Mouse (Mus musculus): ENCODE data around the gene Npb.
"Not testable (repeated sequence)": the region's sequence is repeated elsewhere in the genome, so short reads cannot be mapped to it uniquely, and the experiment has no call there.

Gene Npb

GRCm38 (mm10) chr11:120608241-120609034, at the start of gene Npb:
Gene Npb, plus strand, starts transcription at chr11:120608477.
- no peak for DNase-seq (ENCODE audit: low spot score)

GRCm38 (mm10) chr11:120558843-120559242, 49.4 kb upstream of the Npb start:
- not testable (repeated sequence) for DNase-seq (ENCODE audit: low spot score)

GRCm38 (mm10) chr11:120560952-120561728, 47.1 kb upstream of the Npb start:
- DNase-seq (ENCODE audit: low spot score), result no peak

DNA sequence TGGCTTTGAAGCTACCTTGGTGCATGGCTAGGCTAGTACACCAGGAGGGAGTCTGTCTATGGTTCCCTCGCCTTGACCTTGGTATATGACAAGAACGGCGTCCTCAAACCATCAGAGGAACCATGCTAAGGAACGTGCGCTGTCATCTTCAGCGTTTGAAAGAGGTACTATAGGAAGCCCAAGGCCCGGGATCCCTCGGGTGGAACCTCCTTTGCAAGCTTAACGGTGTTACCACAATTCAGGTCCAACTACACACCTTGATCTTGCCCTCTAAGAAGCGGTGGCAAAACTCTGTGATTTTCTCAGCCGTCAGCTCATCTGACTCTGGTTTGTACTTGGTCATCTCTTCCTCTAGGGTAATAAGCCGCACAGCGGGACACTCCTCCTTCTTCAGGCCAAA, 45.3 kb upstream of the Npb start:
- DNase-seq (ENCODE audit: low spot score), result no peak

- no peak for DNase-seq (ENCODE audit: low spot score)
These were observed 43.2 kb upstream of the Npb start for GRCm38 (mm10) chr11:120565114-120565513.

- DNase-seq (ENCODE audit: low spot score), result no peak
These were observed 40.0 kb upstream of the Npb start for GRCm38 (mm10) chr11:120568324-120568723.

DNA sequence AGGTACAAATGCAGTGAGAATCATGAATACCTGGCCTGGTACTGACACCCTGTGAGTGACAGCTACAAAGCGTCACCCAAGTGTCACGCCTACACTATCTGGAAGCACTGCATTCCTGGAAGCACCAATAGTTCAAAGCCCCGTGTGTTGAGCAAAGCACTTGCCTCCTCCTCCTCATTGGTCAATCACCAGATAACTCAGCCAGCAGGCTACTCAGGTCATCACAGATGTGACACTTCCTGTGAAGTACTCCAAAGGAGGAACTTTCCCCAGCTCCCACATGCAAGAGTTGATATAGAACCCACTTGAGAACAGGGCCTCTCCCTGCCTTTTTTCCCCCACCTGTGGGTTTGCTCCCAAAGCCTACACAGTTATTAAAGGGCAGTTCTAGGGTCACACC, 37.2 kb upstream of the Npb start:
- DNase-seq (ENCODE audit: low spot score), result no peak

DNA sequence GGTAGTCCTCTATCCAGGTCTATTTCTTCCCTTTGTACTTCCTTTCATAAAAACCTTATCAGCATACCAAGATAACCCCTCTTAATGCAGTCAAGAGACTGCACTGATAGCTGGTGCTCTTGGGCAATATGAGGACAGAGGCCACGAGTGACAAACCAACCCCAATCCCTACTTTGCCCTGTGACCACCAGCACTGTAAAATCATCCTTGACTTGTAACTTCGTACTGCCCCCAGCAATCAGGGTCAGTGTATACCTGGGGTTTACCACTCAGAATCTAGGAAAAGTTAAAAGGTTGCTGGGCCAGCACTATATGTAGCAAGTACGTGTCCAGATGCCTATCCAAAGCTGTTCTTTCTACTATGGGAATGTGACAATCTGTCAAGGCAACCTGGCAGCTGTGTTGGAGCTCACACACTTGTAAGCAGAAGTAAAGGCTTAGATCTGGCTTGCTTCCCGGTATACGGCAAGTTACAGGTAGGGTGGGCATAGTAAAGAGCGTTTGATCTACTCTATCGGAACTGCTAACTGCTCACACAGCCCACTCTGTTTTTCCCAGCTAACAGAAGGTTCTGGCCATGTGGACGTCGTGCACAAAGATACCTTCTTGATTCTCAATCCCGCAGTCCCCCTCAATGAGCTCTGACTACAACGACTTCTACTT, 36.4 kb upstream of the Npb start:
- DNase-seq (ENCODE audit: low spot score), result no peak

GRCm38 (mm10) chr11:120572417-120572751, 35.9 kb upstream of the Npb start:
- no peak for DNase-seq (ENCODE audit: low spot score)

DNA sequence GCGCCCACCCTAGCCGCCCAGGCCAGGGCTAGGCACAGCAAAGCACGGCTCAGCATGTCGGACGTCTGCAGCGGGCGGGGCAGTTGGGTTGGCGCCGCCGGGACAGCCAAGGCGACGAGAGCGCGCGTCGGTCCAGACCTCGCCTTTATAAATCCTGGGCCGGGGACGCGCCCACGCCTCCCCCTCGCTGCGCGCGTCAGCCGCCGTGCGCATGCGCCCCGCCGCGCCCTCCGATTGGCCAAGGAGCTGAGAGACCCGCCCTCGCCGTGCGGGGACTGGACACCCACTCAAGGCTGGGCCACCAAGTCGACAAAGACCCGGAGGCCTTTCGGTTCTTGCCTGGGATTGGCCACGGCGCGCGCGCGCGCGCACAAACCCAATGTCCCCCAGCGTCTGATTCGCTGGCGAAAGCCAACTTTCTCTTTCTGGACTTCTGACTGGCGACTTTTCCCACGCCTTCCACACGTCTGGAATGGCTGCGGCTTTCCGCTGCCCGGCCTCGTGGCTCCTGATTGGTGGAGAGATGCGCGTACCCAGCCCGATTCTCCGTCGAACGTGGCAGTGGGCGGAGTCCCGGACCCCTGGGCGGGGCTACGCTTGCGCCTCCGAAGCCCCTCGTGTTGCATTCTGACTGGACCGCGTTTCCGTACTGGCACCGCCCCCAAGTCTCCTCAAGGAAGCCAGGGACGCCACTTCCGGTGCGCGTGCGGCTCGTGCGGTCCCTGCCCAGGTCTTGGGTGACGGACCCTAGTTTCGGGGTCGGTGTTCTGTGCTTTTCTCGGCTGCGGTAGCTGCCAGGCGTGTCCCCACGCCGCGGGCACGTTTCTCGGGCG, 35.3 kb upstream of the Npb start, which contains the start of gene P4hb:
Gene P4hb, minus strand, starts transcription at position 502 of the 833 bp plus-strand sequence.
- DNase-seq (ENCODE audit: low spot score), result peak; percentile 99

DNA sequence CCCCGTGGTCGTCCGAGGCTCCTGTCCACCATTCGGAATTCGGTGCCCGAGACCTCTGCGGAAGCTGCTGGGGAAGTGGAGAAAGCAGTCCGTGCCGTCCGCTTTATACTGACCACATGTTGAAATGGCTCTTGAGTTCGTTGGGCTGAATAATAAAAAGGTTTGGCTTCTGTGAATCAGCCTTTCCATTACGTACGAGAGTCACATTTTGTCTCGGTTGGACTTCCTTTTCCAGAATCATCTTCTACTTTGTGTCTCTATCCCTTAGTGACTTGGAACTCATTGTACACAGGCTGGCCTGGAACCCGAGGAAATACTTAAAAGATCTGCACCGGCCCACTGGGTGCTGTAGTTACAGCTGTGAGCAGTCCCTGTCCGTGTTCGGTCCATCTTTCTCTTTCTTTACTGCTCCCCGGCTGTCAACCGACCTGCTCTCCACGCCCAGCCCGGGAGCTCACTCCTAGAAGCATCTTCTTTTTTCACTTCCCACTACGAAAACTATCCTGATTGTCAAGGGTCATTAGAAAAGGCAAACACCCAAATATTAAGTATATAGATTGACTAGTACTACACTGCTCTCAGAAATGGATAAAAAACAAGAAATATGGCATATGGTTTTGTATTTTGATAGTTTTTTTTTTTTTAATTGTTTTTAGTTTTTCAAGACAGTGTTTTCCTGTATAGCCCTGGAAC, 34.5 kb upstream of the Npb start:
- DNase-seq (ENCODE audit: low spot score), result no peak

- DNase-seq (ENCODE audit: low spot score), result no peak
These were observed 34.0 kb upstream of the Npb start for GRCm38 (mm10) chr11:120574278-120574600.

DNA sequence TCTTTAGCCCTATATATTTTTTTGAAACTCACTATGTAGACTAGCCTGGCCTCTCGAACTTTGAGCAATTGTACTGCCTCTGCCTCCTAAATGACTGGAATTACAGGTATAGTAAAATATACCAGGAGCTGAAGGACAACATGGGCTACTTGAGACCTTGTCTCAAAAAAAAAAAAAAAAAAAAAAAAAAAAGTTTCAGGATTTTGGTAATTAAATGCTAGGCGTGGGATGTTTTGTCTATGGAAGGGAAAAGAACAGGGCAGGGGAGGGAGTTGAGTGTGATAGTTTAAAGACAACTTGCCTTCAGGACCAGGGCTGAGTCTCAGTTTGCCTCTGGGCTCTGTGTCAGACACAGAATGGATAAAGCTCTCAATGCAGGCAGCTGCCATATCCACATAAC, 33.2 kb upstream of the Npb start:
- DNase-seq (ENCODE audit: low spot score), result no peak

DNA sequence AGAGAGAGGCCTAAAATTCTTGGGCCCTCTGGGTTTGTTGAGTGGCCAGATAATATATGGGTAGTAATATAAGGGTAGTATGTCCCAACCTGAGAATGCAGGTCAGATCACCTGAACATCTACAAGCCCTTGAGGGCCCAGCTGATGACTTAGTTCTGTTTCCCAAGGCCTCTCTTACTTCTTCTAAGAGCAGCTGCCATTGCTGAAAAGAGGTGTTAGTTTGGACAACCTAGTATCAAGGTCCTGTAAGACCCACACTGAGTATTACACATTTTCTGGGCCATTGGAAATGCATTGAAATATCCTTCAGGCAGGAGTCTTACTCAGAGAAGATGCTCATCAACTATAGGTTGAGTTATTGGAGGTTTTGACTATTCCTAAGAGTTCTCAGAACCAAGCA, 32.3 kb upstream of the Npb start:
- no peak for DNase-seq (ENCODE audit: low spot score)

DNA sequence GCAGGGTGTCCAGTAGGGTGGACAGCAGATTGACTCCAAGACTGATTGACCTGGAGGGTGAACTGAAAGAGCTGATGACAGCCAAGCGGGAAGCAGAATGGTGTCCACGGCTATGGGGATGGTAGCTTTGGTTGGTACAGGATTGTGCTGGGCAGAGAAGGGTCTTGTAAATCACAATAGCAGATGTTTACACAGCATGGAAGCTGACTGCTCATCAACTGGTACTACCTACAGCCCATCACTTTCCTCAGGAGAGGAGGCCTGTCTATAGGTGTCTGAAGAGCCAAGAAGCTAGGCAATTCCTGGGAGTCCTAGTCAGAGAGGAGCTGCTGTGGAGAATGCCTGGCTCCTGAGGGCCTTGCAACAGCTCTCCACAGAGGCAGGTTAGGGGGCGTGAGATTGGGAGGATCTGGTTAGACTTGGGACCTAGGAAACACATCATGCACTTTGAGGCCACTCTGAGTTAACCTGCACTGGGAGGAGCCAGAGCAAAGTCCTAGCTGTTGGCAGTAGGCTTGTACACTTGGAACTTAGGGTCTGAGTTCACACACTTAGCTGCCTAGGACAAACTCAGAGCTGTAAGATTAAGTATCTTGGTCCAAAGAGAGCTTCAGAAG, 31.8 kb upstream of the Npb start:
- no peak for DNase-seq (ENCODE audit: low spot score)

DNA sequence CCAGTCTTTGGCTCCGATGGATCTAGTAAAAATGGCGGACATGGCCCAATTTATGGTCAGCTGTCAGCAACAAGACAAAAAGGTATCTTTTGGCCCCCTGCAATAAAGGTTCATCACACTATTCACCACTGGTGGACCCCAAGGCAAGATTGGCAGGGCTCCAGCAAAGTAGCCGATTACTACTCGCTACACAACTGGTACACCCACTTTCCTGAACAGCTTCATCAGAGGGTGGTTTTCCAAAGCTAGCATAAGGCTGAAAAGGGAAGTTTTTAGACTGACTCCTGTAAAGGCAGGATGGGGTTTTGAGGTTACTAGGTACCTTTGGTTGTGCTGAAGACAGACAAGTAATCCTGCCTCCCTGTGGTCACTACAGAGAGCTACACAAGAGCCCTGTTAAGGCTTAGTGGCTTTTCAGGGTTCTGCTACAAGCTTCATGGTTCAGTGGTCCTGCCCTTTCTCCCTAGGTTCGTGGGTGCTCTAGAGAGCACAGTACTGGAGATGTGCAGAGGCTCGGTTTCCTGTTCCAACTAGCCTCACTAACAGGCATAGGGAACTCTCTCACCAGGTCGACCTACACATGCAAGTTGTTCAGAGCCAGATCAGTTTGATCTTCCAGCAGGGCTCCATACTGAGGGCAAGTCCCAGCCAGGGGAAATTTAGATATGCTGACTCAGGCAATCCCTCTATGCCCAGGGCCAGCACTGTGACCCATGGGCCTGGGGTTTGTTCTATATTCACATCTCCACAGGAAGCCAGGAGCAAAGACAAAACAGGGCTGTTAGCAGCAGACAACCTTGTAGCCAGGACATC, 30.9 kb upstream of the Npb start:
- no peak for DNase-seq (ENCODE audit: low spot score)

DNA sequence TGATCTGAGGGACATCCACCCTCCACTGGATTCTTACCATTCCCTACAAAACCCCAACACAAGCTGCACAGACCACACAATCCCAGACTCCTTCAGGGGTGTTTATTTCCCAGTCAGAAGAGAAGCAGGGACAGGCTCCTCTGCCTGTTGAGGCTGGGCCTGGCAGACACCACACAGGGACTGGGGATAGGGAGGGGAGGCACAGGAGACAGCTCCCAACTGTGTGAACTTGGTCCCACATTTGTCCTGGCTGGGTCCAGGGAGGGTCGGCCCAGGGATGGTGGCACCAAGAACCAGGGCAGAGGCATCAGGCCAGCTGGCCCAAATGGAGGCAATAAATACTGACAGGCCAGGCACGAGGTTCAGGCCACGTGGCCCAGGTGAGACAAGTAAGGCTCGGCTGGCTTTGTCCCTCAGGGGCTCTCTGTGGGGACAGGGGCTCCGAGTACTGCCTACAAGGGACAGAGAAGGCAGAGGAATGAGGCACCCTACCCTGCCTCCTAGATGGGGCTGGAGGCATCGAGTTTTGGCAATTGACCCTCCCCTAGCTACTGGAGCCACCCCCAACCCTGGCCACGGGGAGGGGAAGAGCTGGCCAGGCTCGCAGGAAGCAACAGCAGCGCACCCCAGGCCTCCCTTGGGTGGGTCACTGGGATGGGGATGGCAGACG, 30.1 kb upstream of the Npb start:
- DNase-seq (ENCODE audit: low spot score), result no peak

GRCm38 (mm10) chr11:120578694-120579243, 29.5 kb upstream of the Npb start:
- no peak for DNase-seq (ENCODE audit: low spot score)

Data from spleen, adult 12 weeks (tissue).